Mouse (Mus musculus) midbrain, embryonic 11.5 days (tissue): ENCODE data around the gene Rplp2. TPM values are rescaled to one million over a fixed set of nuclear protein-coding genes. Genes with fewer than 3 reads are reported as not detected.

ENCODE experiments used
- ATAC-seq: fragments of 200-750 bp; cut with Nextera tagmentation; 2 replicates; pipeline ENCODE4 v1.8.0; 2017; ENCODE audit warnings: moderate TSS enrichment, moderate library complexity; ENCODE audit not compliant: low FRiP score
- DNase-seq: peaks from one replicate; pipeline ENCODE4 v3.0.0; 2015; ENCODE audit warnings: low spot score; ENCODE audit errors: missing footprints
- H3K27ac ChIP-seq: fragments of 300-500 bp; sonication (generic); 2 replicates; pipeline ENCODE4 v1.5.1; 2014; ENCODE audit warnings: low read depth, low read length
- H3K27me3 ChIP-seq: fragments of 300-500 bp; sonication (generic); 2 replicates; pipeline ENCODE4 v1.6.1; 2014; ENCODE audit warnings: mild to moderate bottlenecking, low read length, moderate library complexity, mixed read lengths; ENCODE audit not compliant: control insufficient read depth, insufficient read depth
- H3K36me3 ChIP-seq: fragments of 300-500 bp; sonication (generic); 2 replicates; pipeline ENCODE4 v1.6.1; 2014; ENCODE audit warnings: mild to moderate bottlenecking, low read length, moderate library complexity, mixed read lengths; ENCODE audit not compliant: control insufficient read depth, insufficient read depth
- H3K4me1 ChIP-seq: fragments of 300-500 bp; sonication (generic); 2 replicates; pipeline ENCODE4 v1.6.1; 2014; ENCODE audit warnings: low read length; ENCODE audit not compliant: control insufficient read depth, insufficient read depth
- H3K4me2 ChIP-seq: fragments of 300-500 bp; sonication (generic); 2 replicates; pipeline ENCODE4 v1.6.1; 2014; ENCODE audit warnings: mild to moderate bottlenecking, moderate library complexity
- H3K4me3 ChIP-seq: fragments of 300-500 bp; sonication (generic); 2 replicates; pipeline ENCODE4 v1.5.1; 2014; ENCODE audit warnings: low read depth, low read length
- H3K9ac ChIP-seq: fragments of 300-500 bp; sonication (generic); 2 replicates; pipeline ENCODE4 v1.6.1; 2014; ENCODE audit warnings: low read length
- H3K9me3 ChIP-seq: fragments of 300-500 bp; sonication (generic); 2 replicates; pipeline ENCODE4 v1.6.1; 2016; ENCODE audit warnings: low read length; ENCODE audit not compliant: control insufficient read depth
- WGBS: fragments of 180-500 bp; shearing (Covaris S2); extraction: QIAGEN DNeasy Blood & Tissue Kit; methylation state at CpG from one replicate; pipeline ENCODE4 v1.1.7; 2014; 5-methylcytosine and 5-hydroxymethylcytosine counted together
- polyA plus RNA-seq: library from polyadenylated mRNA; unstranded; fragments of >200 nt; fragmentation: Nextera tagmentation; extraction: Ambion mirVana; gene quantifications from 2 replicates; pipeline ENCODE4 v1.2.1, GENCODE M21; 2014

The Rplp2 gene
- polyA plus RNA-seq, 1 experiment from 2014 or later = 959 TPM

GRCm38 (mm10) chr7:141487141-141487540, 40.0 kb downstream of the Rplp2 start:
- H3K4me1 ChIP-seq = peaks cover 6% of the 10 kb centered on the region; the same call in 1 of the 2 replicates
- no peak overlapping the region for H3K9ac ChIP-seq
- no peak overlapping the region for H3K27ac ChIP-seq
- no peak overlapping the region for H3K4me2 ChIP-seq
- ATAC-seq = no peak
- H3K27me3 ChIP-seq = peaks cover 10% of the 10 kb centered on the region
- H3K4me3 ChIP-seq = no peak overlapping the region
- no peaks in the 10 kb centered on the region for H3K9me3 ChIP-seq
- H3K36me3 ChIP-seq = no peaks in the 10 kb centered on the region
- DNase-seq = no peak
- 82% methylated on average over 7 of the region's 7 CpGs for WGBS

- H3K4me3 ChIP-seq = no peak overlapping the region
- no peak overlapping the region for H3K27ac ChIP-seq
- no peaks in the 10 kb centered on the region for H3K27me3 ChIP-seq
- H3K9ac ChIP-seq = no peak overlapping the region
- H3K4me2 ChIP-seq = no peak overlapping the region
- ATAC-seq = no peak
- H3K36me3 ChIP-seq = no peaks in the 10 kb centered on the region
- no peak for DNase-seq
- no peaks in the 10 kb centered on the region for H3K9me3 ChIP-seq
- H3K4me1 ChIP-seq = no peaks in the 10 kb centered on the region
- 74% methylated on average over 2 of the region's 2 CpGs for WGBS
Observed at GRCm38 (mm10) chr7:141491151-141491550, 44.0 kb downstream of the Rplp2 start.

DNA sequence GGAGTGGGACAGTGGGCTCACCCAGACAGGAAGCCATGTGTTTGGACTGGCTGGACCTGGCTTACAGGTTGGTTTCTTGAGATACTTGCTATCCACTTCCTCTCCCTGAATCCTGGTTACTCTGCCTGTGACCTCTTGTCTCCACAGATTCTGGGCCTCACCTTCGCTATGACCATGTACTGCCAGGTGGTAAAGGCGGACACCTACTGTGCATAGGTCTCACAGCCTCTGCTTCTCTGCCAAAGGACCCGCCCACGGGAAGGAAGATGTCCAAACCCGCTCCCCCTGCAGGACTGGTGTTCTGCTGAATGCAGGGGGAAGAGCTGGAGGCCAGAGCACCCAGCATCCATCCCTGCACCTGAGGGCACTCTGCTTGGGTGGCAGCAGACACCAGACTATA, 45.6 kb downstream of the Rplp2 start:
- Histone ChIP-seq H3K27me3 (no peaks in the 10 kb centered on the region), H3K36me3 (no peaks in the 10 kb centered on the region), H3K4me2 (no peak overlapping the region), H3K4me3 (no peak overlapping the region), H3K27ac (no peak overlapping the region), H3K4me1 (no peaks in the 10 kb centered on the region), H3K9me3 (no peaks in the 10 kb centered on the region), H3K9ac (no peak overlapping the region)
- WGBS = 93% methylated on average over 5 of the region's 5 CpGs
- ATAC-seq (no peak), DNase-seq (no peak)

DNA sequence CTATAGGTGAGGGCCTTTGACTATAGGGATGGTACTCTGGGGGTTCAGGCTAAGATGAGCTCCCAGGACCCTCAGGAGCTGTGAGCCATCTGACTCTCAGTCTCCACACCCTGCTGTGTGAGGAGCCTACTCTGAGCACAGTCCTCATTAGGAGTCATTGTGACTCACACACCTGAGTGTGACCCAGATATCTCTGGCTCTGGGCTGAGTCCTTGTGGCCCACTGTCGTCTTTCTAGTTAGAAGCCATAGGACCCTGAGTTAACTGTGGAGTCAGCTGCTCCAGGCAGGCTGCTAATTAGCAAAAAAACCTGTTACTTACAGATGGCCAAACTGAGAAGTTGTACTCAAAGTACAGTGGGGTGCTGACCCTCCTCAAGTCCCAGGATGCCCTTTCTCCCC, 46.6 kb downstream of the Rplp2 start:
- Histone ChIP-seq H3K9me3 (no peaks in the 10 kb centered on the region), H3K4me2 (no peak overlapping the region), H3K4me3 (no peak overlapping the region), H3K9ac (no peak overlapping the region), H3K27ac (no peak overlapping the region), H3K4me1 (no peaks in the 10 kb centered on the region), H3K27me3 (no peaks in the 10 kb centered on the region), H3K36me3 (no peaks in the 10 kb centered on the region)
- ATAC-seq (no peak), DNase-seq (no peak)
- WGBS = 86% methylated on average over 1 of the region's 1 CpGs

DNA sequence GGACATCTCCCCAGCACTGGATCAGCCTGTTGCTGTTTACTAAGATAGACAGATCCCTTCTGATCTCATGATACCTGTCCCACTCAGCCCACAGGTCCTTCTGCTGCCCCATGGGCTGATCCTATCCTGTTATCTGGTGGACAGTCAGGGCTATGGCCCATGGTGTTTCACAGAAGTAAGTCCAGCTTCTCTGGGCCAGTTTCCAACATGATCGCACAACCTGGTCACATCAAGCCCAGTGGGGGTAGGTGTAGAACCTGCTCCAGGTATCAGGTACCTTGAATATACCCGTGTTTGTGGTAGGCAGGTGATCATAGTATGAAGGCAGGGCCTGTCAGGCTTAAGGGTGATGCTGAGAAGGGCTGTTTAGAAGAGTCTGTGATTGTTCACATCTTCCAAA, 48.2 kb downstream of the Rplp2 start:
- 81% methylated on average over 2 of the region's 2 CpGs for WGBS
- H3K9ac ChIP-seq = no peak overlapping the region
- no peak overlapping the region for H3K4me3 ChIP-seq
- DNase-seq = no peak
- no peak overlapping the region for H3K27ac ChIP-seq
- H3K9me3 ChIP-seq = no peaks in the 10 kb centered on the region
- H3K27me3 ChIP-seq = no peaks in the 10 kb centered on the region
- H3K4me1 ChIP-seq = no peaks in the 10 kb centered on the region
- no peaks in the 10 kb centered on the region for H3K36me3 ChIP-seq
- no peak for ATAC-seq
- H3K4me2 ChIP-seq = no peak overlapping the region

DNA sequence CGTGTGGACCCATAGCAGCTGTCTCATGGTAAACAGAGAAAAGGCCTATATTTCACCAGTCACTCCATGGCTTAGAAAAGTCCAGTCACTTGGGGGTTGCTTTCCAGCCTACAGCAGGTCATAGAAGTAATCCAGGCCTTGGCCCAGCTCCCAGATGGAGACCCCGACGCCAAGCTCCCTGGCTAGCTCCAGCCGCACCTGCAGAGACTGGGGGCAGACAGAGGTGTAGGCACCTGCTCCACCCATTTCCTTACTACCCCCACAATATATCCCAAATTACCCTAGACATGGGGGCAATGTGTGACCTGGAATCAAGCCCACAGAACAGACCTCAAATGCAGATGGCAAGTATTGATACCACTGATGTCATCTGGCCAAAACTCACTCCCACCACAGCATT, 48.8 kb downstream of the Rplp2 start:
- H3K27me3 ChIP-seq = no peaks in the 10 kb centered on the region
- H3K4me2 ChIP-seq = no peak overlapping the region
- H3K36me3 ChIP-seq = no peaks in the 10 kb centered on the region
- no peak for ATAC-seq
- no peaks in the 10 kb centered on the region for H3K9me3 ChIP-seq
- H3K4me3 ChIP-seq = no peak overlapping the region
- H3K27ac ChIP-seq = no peak overlapping the region
- no peak for DNase-seq
- 93% methylated on average over 4 of the region's 4 CpGs for WGBS
- no peak overlapping the region for H3K9ac ChIP-seq
- H3K4me1 ChIP-seq = no peaks in the 10 kb centered on the region

- H3K9ac ChIP-seq = no peak overlapping the region
- no peaks in the 10 kb centered on the region for H3K4me1 ChIP-seq
- no peaks in the 10 kb centered on the region for H3K9me3 ChIP-seq
- H3K4me2 ChIP-seq = no peak overlapping the region
- no peaks in the 10 kb centered on the region for H3K36me3 ChIP-seq
- H3K27me3 ChIP-seq = no peaks in the 10 kb centered on the region
- no peak overlapping the region for H3K4me3 ChIP-seq
- ATAC-seq = no peak
- H3K27ac ChIP-seq = no peak overlapping the region
- 95% methylated on average over 3 of the region's 3 CpGs for WGBS
- no peak for DNase-seq
Observed at GRCm38 (mm10) chr7:141497600-141497999, 50.4 kb downstream of the Rplp2 start.

Other genes with a start within 250 kb of the Rplp2 start
- gene Lmntd2, start 233.3 kb upstream of the Rplp2 start, polyA plus RNA-seq = 2.1 and 2.5 TPM in 2 replicates
- 33.5 and 38.3 TPM in 2 replicates for gene Rassf7, start 231.5 kb upstream of the Rplp2 start, polyA plus RNA-seq
- 59.6 and 78.3 TPM in 2 replicates for gene Phrf1, start 218.6 kb upstream of the Rplp2 start, polyA plus RNA-seq
- gene Irf7, start 180.9 kb upstream of the Rplp2 start, polyA plus RNA-seq = 0.81 and 1.4 TPM in 2 replicates
- not detected in 2 replicates for gene Cdhr5, start 170.6 kb upstream of the Rplp2 start, polyA plus RNA-seq
- gene Sct, start 168.2 kb upstream of the Rplp2 start, polyA plus RNA-seq = 1.1 TPM in 2 replicates
- gene Drd4, start 155.4 kb upstream of the Rplp2 start, polyA plus RNA-seq = 0.14 and 0.17 TPM in 2 replicates
- gene Deaf1, start 119.7 kb upstream of the Rplp2 start, polyA plus RNA-seq = 61.6 and 66.9 TPM in 2 replicates
- gene Tmem80, start 119.6 kb upstream of the Rplp2 start, polyA plus RNA-seq = 31.4 and 34.4 TPM in 2 replicates
- gene Eps8l2, start 108.5 kb upstream of the Rplp2 start, polyA plus RNA-seq = 0.97 and 1.3 TPM in 2 replicates
- gene Taldo1, start 55.2 kb upstream of the Rplp2 start, polyA plus RNA-seq = 386 and 400 TPM in 2 replicates
- 34.0 and 36.1 TPM in 2 replicates for gene Gatd1, start 33.2 kb upstream of the Rplp2 start, polyA plus RNA-seq
- gene Cend1, start 17.9 kb upstream of the Rplp2 start, polyA plus RNA-seq = 5.8 and 5.9 TPM in 2 replicates
- gene Slc25a22, start 9.5 kb upstream of the Rplp2 start, polyA plus RNA-seq = 31.2 and 31.9 TPM in 2 replicates
- gene Pidd1, start 3.3 kb upstream of the Rplp2 start, polyA plus RNA-seq = 7.4 and 7.8 TPM in 2 replicates
- gene Pnpla2, start 7.8 kb downstream of the Rplp2 start, polyA plus RNA-seq = 12.7 and 14.0 TPM in 2 replicates
- gene Cracr2b, start 13.7 kb downstream of the Rplp2 start, polyA plus RNA-seq = 2.7 and 5.3 TPM in 2 replicates
- gene Cd151, start 20.0 kb downstream of the Rplp2 start, polyA plus RNA-seq = 32.5 and 36.6 TPM in 2 replicates
- gene Polr2l, start 27.8 kb downstream of the Rplp2 start, polyA plus RNA-seq = 63.5 and 74.2 TPM in 2 replicates
- 26.9 and 28.6 TPM in 2 replicates for gene Tspan4, start 27.9 kb downstream of the Rplp2 start, polyA plus RNA-seq
- 23.3 and 26.4 TPM in 2 replicates for gene Chid1, start 92.5 kb downstream of the Rplp2 start, polyA plus RNA-seq
- gene Ap2a2, start 114.8 kb downstream of the Rplp2 start, polyA plus RNA-seq = 76.6 and 81.1 TPM in 2 replicates
- gene Muc6, start 207.9 kb downstream of the Rplp2 start, polyA plus RNA-seq = 0.08 TPM in 2 replicates
- not detected in 2 replicates for gene Muc2, start 243.0 kb downstream of the Rplp2 start, polyA plus RNA-seq